Mouse (Mus musculus): ENCODE measurements around the gene Rex1bd. TPM values are rescaled to one million over a fixed set of nuclear protein-coding genes. Genes with fewer than 3 reads are reported as not detected.
A peak's percentile ranks its signal among the peaks of the same experiment; 100 is the strongest.

Rex1bd gene
- polyA plus RNA-seq, 1 experiment from 2014 or later = 148 TPM

GRCm38 (mm10) chr8:70505698-70506327 is 739 bp downstream of the Rex1bd start:
- Histone ChIP-seq H3K9me3 (no peaks in the 10 kb centered on the region), H3K4me3 (peak overlapping the region; percentile 64), H3K27ac (peak overlapping the region; percentile 95), H3K36me3 (peaks cover 43% of the 10 kb centered on the region), H3K4me1 (replicated peaks) (peaks cover 73% of the 10 kb centered on the region), H3K27me3 (ENCODE audit: insufficient read depth, poor library complexity, severe bottlenecking) (peaks cover 41% of the 10 kb centered on the region)
- DNase-seq (ENCODE audit: low spot score) = no peak
- WGBS = 39% methylated on average over 32 of the region's 32 CpGs

- Histone ChIP-seq H3K27me3 (ENCODE audit: insufficient read depth, poor library complexity, severe bottlenecking) (peaks cover 51% of the 10 kb centered on the region), H3K36me3 (peaks cover 43% of the 10 kb centered on the region), H3K9me3 (no peaks in the 10 kb centered on the region), H3K4me1 (replicated peaks) (peaks cover 82% of the 10 kb centered on the region), H3K27ac (no peak overlapping the region), H3K4me3 (peak overlapping the region; percentile 64; the same call in 1 of the 2 replicates)
- DNase-seq (ENCODE audit: low spot score) = peak; percentile 81
- WGBS = 75% methylated on average over 3 of the region's 3 CpGs
Measured at GRCm38 (mm10) chr8:70504851-70505250, 1.7 kb downstream of the Rex1bd start.

- Histone ChIP-seq H3K27me3 (ENCODE audit: insufficient read depth, poor library complexity, severe bottlenecking) (peaks cover 56% of the 10 kb centered on the region), H3K27ac (no peak overlapping the region), H3K4me3 (peak overlapping the region; percentile 64), H3K36me3 (peaks cover 42% of the 10 kb centered on the region), H3K9me3 (no peaks in the 10 kb centered on the region), H3K4me1 (replicated peaks) (peaks cover 84% of the 10 kb centered on the region)
- DNase-seq (ENCODE audit: low spot score) = peak; percentile 63
- whole genome bisulfite sequencing = 52% methylated on average over 16 of the region's 16 CpGs
Measured at GRCm38 (mm10) chr8:70504291-70504716, 2.2 kb downstream of the Rex1bd start.

GRCm38 (mm10) chr8:70503062-70503750 is 3.3 kb downstream of the Rex1bd start:
- Histone ChIP-seq H3K4me1 (replicated peaks) (peaks cover 74% of the 10 kb centered on the region), H3K9me3 (no peaks in the 10 kb centered on the region), H3K4me3 (peak overlapping the region; percentile 21), H3K27ac (peak overlapping the region; percentile 12; the same call in 1 of the 2 replicates), H3K27me3 (ENCODE audit: insufficient read depth, poor library complexity, severe bottlenecking) (peaks cover 67% of the 10 kb centered on the region), H3K36me3 (peaks cover 31% of the 10 kb centered on the region)
- 12% methylated on average over 46 of the region's 46 CpGs for WGBS
- DNase-seq (ENCODE audit: low spot score) = peak; percentile 76

- peaks cover 24% of the 10 kb centered on the region for H3K36me3 ChIP-seq
- no peak overlapping the region for H3K27ac ChIP-seq
- H3K4me1 ChIP-seq (replicated peaks) = peaks cover 71% of the 10 kb centered on the region
- no peaks in the 10 kb centered on the region for H3K9me3 ChIP-seq
- WGBS = 35% methylated on average over 12 of the region's 12 CpGs
- no peak for DNase-seq (ENCODE audit: low spot score)
- peak overlapping the region; percentile 18; the same call in 1 of the 2 replicates for H3K4me3 ChIP-seq
- peaks cover 74% of the 10 kb centered on the region for H3K27me3 ChIP-seq (ENCODE audit: insufficient read depth, poor library complexity, severe bottlenecking)
Measured at GRCm38 (mm10) chr8:70502540-70502939, 4.0 kb downstream of the Rex1bd start.

- Histone ChIP-seq H3K4me1 (replicated peaks) (peaks cover 68% of the 10 kb centered on the region), H3K9me3 (no peaks in the 10 kb centered on the region), H3K4me3 (peak overlapping the region; percentile 16), H3K27ac (no peak overlapping the region), H3K27me3 (ENCODE audit: insufficient read depth, poor library complexity, severe bottlenecking) (peaks cover 80% of the 10 kb centered on the region), H3K36me3 (peaks cover 19% of the 10 kb centered on the region)
- 13% methylated on average over 23 of the region's 23 CpGs for WGBS
- DNase-seq (ENCODE audit: low spot score) = no peak
Measured at GRCm38 (mm10) chr8:70501820-70502529, 4.6 kb downstream of the Rex1bd start.

GRCm38 (mm10) chr8:70500386-70501301 is 5.9 kb downstream of the Rex1bd start:
- Histone ChIP-seq H3K36me3 (peaks cover 18% of the 10 kb centered on the region), H3K4me3 (peak overlapping the region; percentile 25), H3K4me1 (replicated peaks) (peaks cover 60% of the 10 kb centered on the region), H3K27me3 (ENCODE audit: insufficient read depth, poor library complexity, severe bottlenecking) (peaks cover 93% of the 10 kb centered on the region), H3K27ac (no peak overlapping the region), H3K9me3 (no peaks in the 10 kb centered on the region)
- DNase-seq (ENCODE audit: low spot score) = no peak
- WGBS = 8% methylated on average over 39 of the region's 39 CpGs

- H3K36me3 ChIP-seq = no peaks in the 10 kb centered on the region
- 6% methylated on average over 12 of the region's 12 CpGs for WGBS
- H3K9me3 ChIP-seq = no peaks in the 10 kb centered on the region
- H3K4me1 ChIP-seq (replicated peaks) = peaks cover 65% of the 10 kb centered on the region
- H3K4me3 ChIP-seq = peak overlapping the region; percentile 51
- H3K27ac ChIP-seq = no peak overlapping the region
- DNase-seq (ENCODE audit: low spot score) = no peak
- peaks cover 100% of the 10 kb centered on the region for H3K27me3 ChIP-seq (ENCODE audit: insufficient read depth, poor library complexity, severe bottlenecking)
Measured at GRCm38 (mm10) chr8:70495771-70496062, 10.8 kb downstream of the Rex1bd start.

GRCm38 (mm10) chr8:70495001-70495770 is 11.4 kb downstream of the Rex1bd start:
- DNase-seq (ENCODE audit: low spot score) = no peak
- peak overlapping the region; percentile 51 for H3K4me3 ChIP-seq
- H3K4me1 ChIP-seq (replicated peaks) = peaks cover 65% of the 10 kb centered on the region
- H3K9me3 ChIP-seq = no peaks in the 10 kb centered on the region
- H3K27ac ChIP-seq = no peak overlapping the region
- no peaks in the 10 kb centered on the region for H3K36me3 ChIP-seq
- peaks cover 100% of the 10 kb centered on the region for H3K27me3 ChIP-seq (ENCODE audit: insufficient read depth, poor library complexity, severe bottlenecking)
- WGBS = 2% methylated on average over 21 of the region's 21 CpGs

GRCm38 (mm10) chr8:70494416-70494945 is 12.1 kb downstream of the Rex1bd start:
- Histone ChIP-seq H3K27me3 (ENCODE audit: insufficient read depth, poor library complexity, severe bottlenecking) (peaks cover 100% of the 10 kb centered on the region), H3K27ac (no peak overlapping the region), H3K4me1 (replicated peaks) (peaks cover 66% of the 10 kb centered on the region), H3K9me3 (no peaks in the 10 kb centered on the region), H3K36me3 (no peaks in the 10 kb centered on the region), H3K4me3 (peak overlapping the region; percentile 51)
- 3% methylated on average over 28 of the region's 28 CpGs for WGBS
- no peak for DNase-seq (ENCODE audit: low spot score)

- Histone ChIP-seq H3K27ac (peak overlapping the region; percentile 75), H3K9me3 (no peaks in the 10 kb centered on the region), H3K4me3 (peak overlapping the region; percentile 51), H3K4me1 (replicated peaks) (peaks cover 70% of the 10 kb centered on the region), H3K36me3 (no peaks in the 10 kb centered on the region), H3K27me3 (ENCODE audit: insufficient read depth, poor library complexity, severe bottlenecking) (peaks cover 100% of the 10 kb centered on the region)
- 2% methylated on average over 47 of the region's 47 CpGs for WGBS
- DNase-seq (ENCODE audit: low spot score) = no peak
Measured at GRCm38 (mm10) chr8:70493692-70494415, 12.7 kb downstream of the Rex1bd start.

Measured in hindbrain, embryonic 10.5 days (tissue).